Mouse (Mus musculus): Measurements from ENCODE around the gene Scaf1. TPM values are rescaled to one million over a fixed set of nuclear protein-coding genes. Genes with fewer than 3 reads are reported as not detected.

The Scaf1 gene
- polyA plus RNA-seq (2012; ENCODE audit: insufficient read depth, insufficient read length, low replicate concordance, missing spikeins): not detected in 2 replicates

DNA sequence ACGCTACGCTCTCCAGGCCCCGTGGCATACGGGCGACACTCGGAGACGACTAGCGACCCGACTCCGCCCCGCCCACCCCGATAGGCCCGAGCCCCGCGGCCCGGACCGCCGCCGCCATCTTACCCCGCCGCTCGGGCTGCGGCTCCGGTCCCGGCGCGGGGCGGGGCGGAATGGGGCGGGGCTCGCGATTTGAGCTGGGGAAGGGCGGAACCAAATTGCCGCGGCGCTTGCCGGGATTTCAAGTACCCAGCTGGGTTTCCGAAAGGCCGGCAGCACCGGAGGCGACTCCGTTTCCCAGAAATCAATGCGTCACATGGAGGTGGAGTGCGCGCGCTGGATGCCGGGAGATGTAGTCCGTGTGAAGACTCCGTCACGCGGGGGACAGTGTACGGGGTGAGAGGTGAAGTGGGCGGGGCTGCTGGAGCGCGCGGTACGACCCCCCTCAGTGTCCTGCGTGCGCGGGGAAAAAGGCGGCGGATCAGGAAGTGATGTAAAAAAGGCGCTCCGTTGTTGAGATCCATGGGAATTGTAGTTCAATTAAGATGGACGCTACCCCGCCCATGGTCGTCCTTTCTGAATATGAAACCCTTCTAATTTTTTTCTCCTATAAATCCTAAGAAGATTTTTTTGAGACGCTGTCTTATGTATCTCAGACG, at the start of gene Scaf1:
Gene Scaf1, minus strand, starts transcription at position 407 of the 656 bp plus-strand sequence.
- Histone ChIP-seq H3K4me3 (ENCODE audit: insufficient read depth, low read depth, low read length) (peak within 1 kb of the TSS; percentile 77), H3K27ac (ENCODE audit: insufficient read depth, low read depth, low read length) (0 out of 2 replicates have a peak within 1 kb of the TSS, but pooled peaks have one; percentile 35), H3K4me1 (ENCODE audit: control insufficient read depth, insufficient read depth, low read length) (peaks cover 14% of the 10 kb centered on the region)
- WGBS: 1% methylated on average over 69 of the region's 69 CpGs
- TF ChIP-seq POLR2A (IDR thresholded peaks at IDR 0.05; ENCODE audit: insufficient read depth, low read depth, low read length) (peak; percentile 25; the same call in 1 of the 2 replicates), CTCF (IDR thresholded peaks at IDR 0.05; ENCODE audit: insufficient read depth, low read depth, low read length) (no peak)

- H3K4me1 ChIP-seq (ENCODE audit: control insufficient read depth, insufficient read depth, low read length): peaks cover 15% of the 10 kb centered on the region
- TF ChIP-seq POLR2A (IDR thresholded peaks at IDR 0.05; ENCODE audit: insufficient read depth, low read depth, low read length) (peak; percentile 43; the same call in 1 of the 2 replicates), CTCF (IDR thresholded peaks at IDR 0.05; ENCODE audit: insufficient read depth, low read depth, low read length) (no peak)
- under 1% methylated on average over 31 of the region's 31 CpGs for WGBS
- H3K4me3 ChIP-seq (ENCODE audit: insufficient read depth, low read depth, low read length): peak within 1 kb of the TSS; percentile 100
- H3K27ac ChIP-seq (ENCODE audit: insufficient read depth, low read depth, low read length): peak within 1 kb of the TSS; percentile 99
These were observed 46.2 kb upstream of the Scaf1 start, which contains the start of the genes Nosip and Prrg2 for GRCm38 (mm10) chr7:45062239-45062835. TSS of gene Nosip (plus strand) at chr7:45062429. TSS of gene Prrg2 (minus strand) at chr7:45062677.

GRCm38 (mm10) chr7:45061532-45062075, 45.4 kb upstream of the Scaf1 start:
- Histone ChIP-seq H3K27ac (ENCODE audit: insufficient read depth, low read depth, low read length) (no peak overlapping the region), H3K4me3 (ENCODE audit: insufficient read depth, low read depth, low read length) (no peak overlapping the region), H3K4me1 (ENCODE audit: control insufficient read depth, insufficient read depth, low read length) (peaks cover 15% of the 10 kb centered on the region)
- no peak for TF ChIP-seq CTCF (IDR thresholded peaks at IDR 0.05; ENCODE audit: insufficient read depth, low read depth, low read length)
- no peak for TF ChIP-seq POLR2A (IDR thresholded peaks at IDR 0.05; ENCODE audit: insufficient read depth, low read depth, low read length)
- 18% methylated on average over 11 of the region's 11 CpGs for WGBS

- Histone ChIP-seq H3K27ac (ENCODE audit: insufficient read depth, low read depth, low read length) (no peak overlapping the region), H3K4me3 (ENCODE audit: insufficient read depth, low read depth, low read length) (no peak overlapping the region), H3K4me1 (ENCODE audit: control insufficient read depth, insufficient read depth, low read length) (peaks cover 15% of the 10 kb centered on the region)
- WGBS: 91% methylated on average over 6 of the region's 6 CpGs
- TF ChIP-seq CTCF (IDR thresholded peaks at IDR 0.05; ENCODE audit: insufficient read depth, low read depth, low read length) (no peak), POLR2A (IDR thresholded peaks at IDR 0.05; ENCODE audit: insufficient read depth, low read depth, low read length) (no peak)
These were observed 44.5 kb upstream of the Scaf1 start for GRCm38 (mm10) chr7:45060632-45061122.

- 77% methylated on average over 10 of the region's 10 CpGs for WGBS
- Histone ChIP-seq H3K27ac (ENCODE audit: insufficient read depth, low read depth, low read length) (no peak overlapping the region), H3K4me1 (ENCODE audit: control insufficient read depth, insufficient read depth, low read length) (peaks cover 16% of the 10 kb centered on the region), H3K4me3 (ENCODE audit: insufficient read depth, low read depth, low read length) (no peak overlapping the region)
- TF ChIP-seq POLR2A (IDR thresholded peaks at IDR 0.05; ENCODE audit: insufficient read depth, low read depth, low read length): no peak
- TF ChIP-seq CTCF (IDR thresholded peaks at IDR 0.05; ENCODE audit: insufficient read depth, low read depth, low read length): no peak
These were observed 42.7 kb upstream of the Scaf1 start for GRCm38 (mm10) chr7:45058607-45059571.

GRCm38 (mm10) chr7:45056972-45057348, 40.8 kb upstream of the Scaf1 start:
- Histone ChIP-seq H3K27ac (ENCODE audit: insufficient read depth, low read depth, low read length) (no peak overlapping the region), H3K4me1 (ENCODE audit: control insufficient read depth, insufficient read depth, low read length) (peaks cover 19% of the 10 kb centered on the region), H3K4me3 (ENCODE audit: insufficient read depth, low read depth, low read length) (no peak overlapping the region)
- no peak for TF ChIP-seq CTCF (IDR thresholded peaks at IDR 0.05; ENCODE audit: insufficient read depth, low read depth, low read length)
- no peak for TF ChIP-seq POLR2A (IDR thresholded peaks at IDR 0.05; ENCODE audit: insufficient read depth, low read depth, low read length)

DNA sequence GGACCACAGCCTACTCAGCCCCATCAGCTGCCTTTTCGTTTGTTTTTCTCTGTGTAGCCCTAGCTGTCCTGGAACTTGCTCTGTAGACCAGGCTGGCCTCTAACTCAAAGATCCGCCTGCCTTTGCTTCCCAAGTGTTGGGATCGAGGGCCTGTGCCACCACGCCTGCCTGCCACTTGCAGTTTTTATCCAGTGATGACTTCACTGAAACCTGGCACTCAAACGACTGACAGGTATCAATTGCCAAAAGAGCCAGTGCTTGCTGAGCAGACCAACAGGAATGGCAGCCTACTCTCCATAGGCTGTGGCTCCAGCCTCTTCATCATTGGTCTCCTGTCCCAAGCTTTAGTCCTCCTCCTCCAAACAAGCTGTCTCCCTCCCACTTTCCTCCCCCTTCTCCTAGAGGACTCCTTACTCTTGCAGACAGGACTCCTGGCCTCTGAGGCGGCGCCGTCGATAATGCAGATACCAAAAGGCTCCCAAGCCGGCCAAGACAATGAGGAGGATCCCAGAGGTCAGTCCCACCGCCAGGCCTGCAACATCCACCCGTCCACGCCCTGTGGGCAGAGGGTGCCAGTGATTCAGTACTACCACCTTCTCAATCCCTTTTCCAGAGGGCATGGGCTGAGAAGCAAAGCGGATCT, 40.3 kb upstream of the Scaf1 start:
- Histone ChIP-seq H3K27ac (ENCODE audit: insufficient read depth, low read depth, low read length) (no peak overlapping the region), H3K4me1 (ENCODE audit: control insufficient read depth, insufficient read depth, low read length) (peaks cover 21% of the 10 kb centered on the region), H3K4me3 (ENCODE audit: insufficient read depth, low read depth, low read length) (no peak overlapping the region)
- 74% methylated on average over 14 of the region's 14 CpGs for WGBS
- TF ChIP-seq CTCF (IDR thresholded peaks at IDR 0.05; ENCODE audit: insufficient read depth, low read depth, low read length): no peak
- TF ChIP-seq POLR2A (IDR thresholded peaks at IDR 0.05; ENCODE audit: insufficient read depth, low read depth, low read length): no peak
